Mouse (Mus musculus) myocyte (in vitro differentiated cells): ENCODE measurements around the gene Cc2d1a. TPM values are rescaled to one million over a fixed set of nuclear protein-coding genes. Genes with fewer than 3 reads are reported as not detected.

Source experiments
- H3K27me3 ChIP-seq: one replicate; pipeline ENCODE4 v1.6.1; 2011; ENCODE audit not compliant: control insufficient read depth, insufficient read depth, insufficient read length
- H3K36me3 ChIP-seq: one replicate; pipeline ENCODE4 v1.6.1; 2011; ENCODE audit not compliant: control insufficient read depth, insufficient read depth
- H3K4me2 ChIP-seq: one replicate; pipeline ENCODE4 v1.6.1; 2011; ENCODE audit warnings: low read depth, control low read depth
- H3K4me3 ChIP-seq: one replicate; pipeline ENCODE4 v1.5.1; 2011; ENCODE audit warnings: mild to moderate bottlenecking, control low read depth, moderate library complexity
- H3K79me2 ChIP-seq: one replicate; pipeline ENCODE4 v1.6.1; 2011; ENCODE audit not compliant: control insufficient read depth, insufficient read depth
- H3ac ChIP-seq: one replicate; pipeline ENCODE4 v1.6.1; 2011; ENCODE audit not compliant: control insufficient read depth, insufficient read length
- CEBPB ChIP-seq: IDR thresholded peaks from 2 replicates; pipeline ENCODE4 v1.6.1; 2011; ENCODE audit warnings: mild to moderate bottlenecking, moderate library complexity; ENCODE audit not compliant: poor library complexity, insufficient read depth, severe bottlenecking
- E2F4 ChIP-seq: IDR thresholded peaks from one replicate; pipeline ENCODE4 v1.6.1; 2011; ENCODE audit warnings: mild to moderate bottlenecking, control low read depth, moderate library complexity; ENCODE audit not compliant: insufficient read depth
- MAX ChIP-seq: IDR thresholded peaks from one replicate; pipeline ENCODE4 v1.6.1; 2011; ENCODE audit warnings: low read depth, mild to moderate bottlenecking, control low read depth
- MYOD1 ChIP-seq, 3 experiments: IDR thresholded peaks; one replicate each; pipeline ENCODE4 v1.6.1; 2011; ENCODE audit warnings: control low read depth in 2 of 3, low read depth in 2 of 3, mild to moderate bottlenecking in 2 of 3, moderate library complexity in 1 of 3; ENCODE audit not compliant: insufficient read length in 2 of 3, control insufficient read depth in 1 of 3
- MYOG ChIP-seq, 3 experiments: IDR thresholded peaks; one replicate each; pipeline ENCODE4 v1.6.1; 2011; ENCODE audit warnings: control low read depth in 2 of 3, low read depth in 2 of 3, mild to moderate bottlenecking in 2 of 3; ENCODE audit not compliant: insufficient read length in 2 of 3, control insufficient read depth in 1 of 3, insufficient read depth in 1 of 3
- POLR2A ChIP-seq: IDR thresholded peaks from one replicate; pipeline ENCODE4 v1.6.1; 2011; ENCODE audit warnings: low read depth, mild to moderate bottlenecking, control low read depth, moderate library complexity; ENCODE audit not compliant: insufficient read length
- POLR2AphosphoS2 ChIP-seq: IDR thresholded peaks from one replicate; pipeline ENCODE4 v1.6.1; 2011; ENCODE audit warnings: low read depth, control low read depth; ENCODE audit not compliant: insufficient read length
- REST ChIP-seq: IDR thresholded peaks from one replicate; pipeline ENCODE4 v1.6.1; 2011; ENCODE audit warnings: mild to moderate bottlenecking, control low read depth, moderate library complexity; ENCODE audit not compliant: insufficient read depth, insufficient read length
- SRF ChIP-seq: IDR thresholded peaks from one replicate; pipeline ENCODE4 v1.6.1; 2011; ENCODE audit warnings: low read depth; ENCODE audit not compliant: control insufficient read depth, insufficient read length
- TCF12 ChIP-seq: IDR thresholded peaks from one replicate; pipeline ENCODE4 v1.6.1; 2011; ENCODE audit warnings: mild to moderate bottlenecking, control low read depth; ENCODE audit not compliant: poor library complexity, insufficient read depth, severe bottlenecking
- TCF3 ChIP-seq: IDR thresholded peaks from one replicate; pipeline ENCODE4 v1.6.1; 2011; ENCODE audit warnings: low read depth, control low read depth; ENCODE audit not compliant: insufficient read length
- USF1 ChIP-seq: IDR thresholded peaks from one replicate; pipeline ENCODE4 v1.6.1; 2011; ENCODE audit warnings: low read depth, mild to moderate bottlenecking, control low read depth, moderate library complexity
- polyA plus RNA-seq: library from polyadenylated mRNA; unstranded; fragments of >200 nt; fragmentation: generic; extraction: Trizol; gene quantifications from one replicate; pipeline ENCODE4 v1.2.1, GENCODE M21; 2012; ENCODE audit warnings: missing spikeins

Gene Cc2d1a
- polyA plus RNA-seq, 1 experiment: 25.3 TPM

DNA sequence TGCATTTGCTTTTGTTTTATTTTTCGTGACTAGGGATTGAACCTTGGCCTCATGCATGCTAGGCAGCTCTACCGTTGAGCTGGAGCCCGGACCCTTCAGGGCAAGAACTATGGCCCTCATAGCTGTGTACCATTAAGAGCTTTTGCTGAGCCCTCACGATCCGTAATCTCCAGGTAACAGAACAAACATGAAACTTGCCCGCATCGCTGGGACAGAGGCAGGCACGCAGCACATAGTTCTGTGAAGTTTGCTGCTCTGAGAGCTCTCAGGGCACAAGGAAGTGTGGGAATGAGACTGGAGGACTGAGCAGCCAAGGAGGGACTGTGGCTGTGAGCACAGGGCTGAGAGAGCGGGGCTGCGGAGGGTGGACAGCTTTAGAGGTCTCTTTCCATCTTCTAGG is 40.9 kb upstream of the Cc2d1a start:
- H3ac ChIP-seq: no peak overlapping the region
- no peak for TF ChIP-seq POLR2A
- TF ChIP-seq SRF: no peak
- TF ChIP-seq TCF12: no peak
- no peak for TF ChIP-seq E2F4
- no peak for TF ChIP-seq REST
- no peak for TF ChIP-seq MYOG (IDR thresholded peaks at IDR 0.05; ENCODE audit: control insufficient read depth in 1 of 3, insufficient read depth in 1 of 3, insufficient read length in 2 of 3, low read depth in 2 of 3)
- no peak for TF ChIP-seq MYOD1 (IDR thresholded peaks at IDR 0.05; ENCODE audit: control insufficient read depth in 1 of 3, insufficient read length in 2 of 3, low read depth in 2 of 3)
- no peak for TF ChIP-seq USF1
- no peak for TF ChIP-seq MAX
- H3K4me2 ChIP-seq: no peak overlapping the region
- H3K27me3 ChIP-seq: no peaks in the 10 kb centered on the region
- H3K4me3 ChIP-seq: no peak overlapping the region
- H3K36me3 ChIP-seq: no peaks in the 10 kb centered on the region
- H3K79me2 ChIP-seq: no peaks in the 10 kb centered on the region

DNA sequence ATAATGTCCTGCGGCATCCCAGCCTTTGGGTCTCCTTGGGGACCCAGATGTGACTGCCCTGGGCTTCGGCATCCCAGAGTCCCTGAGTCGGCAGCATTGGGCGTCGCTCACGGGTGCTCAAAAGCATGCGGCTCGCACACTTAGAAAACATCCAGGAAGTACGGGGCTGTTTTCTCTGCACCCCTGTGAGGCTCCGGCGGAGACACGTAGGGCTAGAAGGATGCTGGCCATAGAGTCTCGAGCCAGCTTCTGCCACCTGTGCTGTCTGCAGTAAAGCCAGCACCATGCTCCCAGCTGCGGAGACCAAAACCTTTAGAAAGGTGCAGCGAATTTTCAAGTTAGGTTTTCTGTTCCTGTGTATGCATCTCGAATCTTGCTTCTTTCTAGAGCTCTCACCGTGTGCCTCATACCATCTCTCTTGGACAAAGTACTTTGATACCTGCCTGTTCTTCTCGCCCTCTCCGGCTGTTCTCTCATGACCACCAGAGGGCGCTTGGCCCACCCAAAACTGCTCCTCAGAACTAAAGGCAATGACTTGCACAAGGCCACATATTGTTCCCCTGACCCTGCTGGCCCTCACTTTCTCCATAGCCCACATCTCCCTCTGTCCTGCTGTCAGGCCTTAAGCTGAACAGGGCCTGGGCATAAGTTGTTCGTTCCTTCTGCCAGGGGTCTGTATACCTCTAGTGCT is 39.5 kb upstream of the Cc2d1a start:
- peak overlapping the region; percentile 6 for H3K4me3 ChIP-seq
- TF ChIP-seq SRF (no peak), E2F4 (no peak), USF1 (no peak), MAX (no peak), TCF3 (no peak), POLR2A (no peak), MYOD1 (IDR thresholded peaks at IDR 0.05; ENCODE audit: control insufficient read depth in 1 of 3, insufficient read length in 2 of 3, low read depth in 2 of 3) (no peak), TCF12 (no peak), CEBPB (no peak), MYOG (IDR thresholded peaks at IDR 0.05; ENCODE audit: control insufficient read depth in 1 of 3, insufficient read depth in 1 of 3, insufficient read length in 2 of 3, low read depth in 2 of 3) (no peak), POLR2AphosphoS2 (no peak), REST (no peak)
- H3K27me3 ChIP-seq: no peaks in the 10 kb centered on the region
- no peaks in the 10 kb centered on the region for H3K36me3 ChIP-seq
- H3ac ChIP-seq: no peak overlapping the region
- H3K4me2 ChIP-seq: peak overlapping the region; percentile 89
- H3K79me2 ChIP-seq: no peaks in the 10 kb centered on the region

DNA sequence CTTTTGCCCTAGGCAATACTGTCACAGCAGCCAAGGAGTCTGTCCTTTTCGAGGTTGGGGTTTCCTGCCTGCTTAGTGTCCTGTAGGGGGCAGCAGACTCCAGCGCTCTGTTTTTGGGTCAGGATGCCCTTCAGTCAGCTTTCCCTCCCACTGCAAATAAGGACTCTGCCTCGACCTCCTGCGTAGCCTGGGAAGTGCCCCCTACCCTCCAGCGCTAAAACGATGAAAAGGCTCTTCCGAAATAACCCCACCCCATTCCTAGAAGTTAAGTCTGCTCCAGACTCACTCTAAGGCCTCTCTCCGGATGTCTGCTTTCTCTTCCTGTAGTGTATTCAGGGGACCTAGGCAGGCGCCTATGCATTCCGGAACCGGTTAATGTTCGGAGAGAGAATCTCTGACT is 38.8 kb upstream of the Cc2d1a start:
- TF ChIP-seq POLR2A (no peak), TCF3 (no peak), MYOD1 (IDR thresholded peaks at IDR 0.05; ENCODE audit: control insufficient read depth in 1 of 3, insufficient read length in 2 of 3, low read depth in 2 of 3) (no peak), POLR2AphosphoS2 (no peak), MAX (no peak)
- peak overlapping the region; percentile 89 for H3K4me2 ChIP-seq
- no peaks in the 10 kb centered on the region for H3K36me3 ChIP-seq
- no peak overlapping the region for H3ac ChIP-seq
- peak overlapping the region; percentile 6 for H3K4me3 ChIP-seq
- H3K27me3 ChIP-seq: no peaks in the 10 kb centered on the region
- no peaks in the 10 kb centered on the region for H3K79me2 ChIP-seq

GRCm38 (mm10) chr8:84185117-84185516 is 37.4 kb upstream of the Cc2d1a start, which contains the start of gene Nanos3:
Gene Nanos3 (minus strand): TSS chr8:84185217.
- Histone ChIP-seq H3K79me2 (no peaks in the 10 kb centered on the region), H3ac (peak within 1 kb of the TSS; percentile 69), H3K36me3 (no peaks in the 10 kb centered on the region), H3K27me3 (no peaks in the 10 kb centered on the region), H3K4me3 (peak within 1 kb of the TSS; percentile 28), H3K4me2 (peak within 1 kb of the TSS; percentile 78)
- TF ChIP-seq USF1: no peak
- TF ChIP-seq CEBPB: no peak
- TF ChIP-seq TCF3: no peak
- TF ChIP-seq MAX: no peak
- no peak for TF ChIP-seq SRF
- TF ChIP-seq POLR2A: no peak
- TF ChIP-seq MYOD1 (IDR thresholded peaks at IDR 0.05; ENCODE audit: control insufficient read depth in 1 of 3, insufficient read length in 2 of 3, low read depth in 2 of 3): no peak
- no peak for TF ChIP-seq MYOG (IDR thresholded peaks at IDR 0.05; ENCODE audit: control insufficient read depth in 1 of 3, insufficient read depth in 1 of 3, insufficient read length in 2 of 3, low read depth in 2 of 3)
- no peak for TF ChIP-seq TCF12
